Mouse (Mus musculus) midbrain, embryonic 14.5 days (tissue): ENCODE data around the gene Zfp114. TPM values are rescaled to one million over a fixed set of nuclear protein-coding genes. Genes with fewer than 3 reads are reported as not detected.

Experiments used
- ATAC-seq: fragments of 200-750 bp; cut with Nextera tagmentation; 2 replicates; pipeline ENCODE4 v1.8.0; 2017; ENCODE audit warnings: moderate number of reproducible peaks, moderate library complexity; ENCODE audit not compliant: low FRiP score, low TSS enrichment
- DNase-seq: peaks from one replicate; pipeline ENCODE4 v3.0.0-alpha.2; 2015
- H3K27ac ChIP-seq: fragments of 300-500 bp; sonication (generic); replicated peaks from 2 replicates; pipeline ENCODE4 v1.5.1; 2014; ENCODE audit warnings: mild to moderate bottlenecking, low read depth, low read length, moderate library complexity
- H3K27me3 ChIP-seq: fragments of 300-500 bp; sonication (generic); 2 replicates; pipeline ENCODE4 v1.6.1; 2014; ENCODE audit warnings: low read length, control low read depth, mixed read lengths; ENCODE audit not compliant: control insufficient read depth, insufficient read depth
- H3K36me3 ChIP-seq: fragments of 300-500 bp; sonication (generic); 2 replicates; pipeline ENCODE4 v1.6.1; 2014; ENCODE audit warnings: low read length, control low read depth; ENCODE audit not compliant: control insufficient read depth, insufficient read depth
- H3K4me1 ChIP-seq: fragments of 300-500 bp; sonication (generic); 2 replicates; pipeline ENCODE4 v1.6.1; 2014; ENCODE audit warnings: mild to moderate bottlenecking, antibody characterized with exemption, low read length, control low read depth; ENCODE audit not compliant: control insufficient read depth, insufficient read depth
- H3K4me2 ChIP-seq: fragments of 300-500 bp; sonication (generic); 2 replicates; pipeline ENCODE4 v1.6.1; 2014; ENCODE audit warnings: mild to moderate bottlenecking, low read length, moderate library complexity
- H3K4me3 ChIP-seq: fragments of 300-500 bp; sonication (generic); replicated peaks from 2 replicates; pipeline ENCODE4 v1.5.1; 2014; ENCODE audit warnings: low read depth, low read length
- H3K9ac ChIP-seq: fragments of 300-500 bp; sonication (generic); replicated peaks from 2 replicates; pipeline ENCODE4 v1.6.1; 2014; ENCODE audit warnings: mild to moderate bottlenecking, low read length, moderate library complexity
- H3K9me3 ChIP-seq: fragments of 300-500 bp; sonication (generic); 2 replicates; pipeline ENCODE4 v1.6.1; 2016; ENCODE audit warnings: low read length, control low read depth, mixed read lengths; ENCODE audit not compliant: control insufficient read depth
- WGBS: fragments of 180-500 bp; shearing (Covaris S2); extraction: QIAGEN DNeasy Blood & Tissue Kit; methylation state at CpG from one replicate; pipeline ENCODE4 v1.1.7; 2014; 5-methylcytosine and 5-hydroxymethylcytosine counted together
- polyA plus RNA-seq: library from polyadenylated mRNA; unstranded; fragments of >200 nt; fragmentation: Nextera tagmentation; extraction: Ambion mirVana; gene quantifications from 2 replicates; pipeline ENCODE4 v1.2.1, GENCODE M21; 2014

Zfp114 gene
- polyA plus RNA-seq, 1 experiment from 2014 or later: 4.3 TPM

GRCm38 (mm10) chr7:24188901-24189570 is 14.2 kb downstream of the Zfp114 start:
- no peaks in the 10 kb centered on the region for H3K4me1 ChIP-seq
- no peaks in the 10 kb centered on the region for H3K27me3 ChIP-seq
- ATAC-seq: no peak
- H3K27ac ChIP-seq: no peak overlapping the region
- no peak overlapping the region for H3K4me3 ChIP-seq
- 0 out of 2 replicates have a peak, but pooled peaks cover 2% of the 10 kb centered on the region for H3K36me3 ChIP-seq
- WGBS: 70% methylated on average over 4 of the region's 4 CpGs
- no peak for DNase-seq
- H3K9me3 ChIP-seq: no peaks in the 10 kb centered on the region
- no peak overlapping the region for H3K9ac ChIP-seq
- H3K4me2 ChIP-seq: no peak overlapping the region

GRCm38 (mm10) chr7:24189571-24189944 is 14.7 kb downstream of the Zfp114 start:
- Histone ChIP-seq H3K27me3 (no peaks in the 10 kb centered on the region), H3K9me3 (no peaks in the 10 kb centered on the region), H3K9ac (no peak overlapping the region), H3K36me3 (peaks cover 6% of the 10 kb centered on the region; the same call in 1 of the 2 replicates), H3K4me3 (no peak overlapping the region), H3K4me1 (no peaks in the 10 kb centered on the region), H3K27ac (no peak overlapping the region), H3K4me2 (no peak overlapping the region)
- ATAC-seq (no peak), DNase-seq (no peak)
- WGBS: 85% methylated on average over 5 of the region's 5 CpGs

- H3K36me3 ChIP-seq: peaks cover 8% of the 10 kb centered on the region
- 86% methylated on average over 2 of the region's 2 CpGs for WGBS
- H3K27me3 ChIP-seq: no peaks in the 10 kb centered on the region
- H3K4me2 ChIP-seq: no peak overlapping the region
- H3K4me1 ChIP-seq: no peaks in the 10 kb centered on the region
- ATAC-seq: no peak
- DNase-seq: no peak
- no peak overlapping the region for H3K27ac ChIP-seq
- H3K4me3 ChIP-seq: no peak overlapping the region
- H3K9ac ChIP-seq: no peak overlapping the region
- no peaks in the 10 kb centered on the region for H3K9me3 ChIP-seq
Observed at GRCm38 (mm10) chr7:24191361-24191760, 16.5 kb downstream of the Zfp114 start.

- Histone ChIP-seq H3K9me3 (no peaks in the 10 kb centered on the region), H3K4me2 (no peak overlapping the region), H3K36me3 (peaks cover 21% of the 10 kb centered on the region), H3K9ac (no peak overlapping the region), H3K27me3 (no peaks in the 10 kb centered on the region), H3K4me3 (no peak overlapping the region), H3K4me1 (no peaks in the 10 kb centered on the region), H3K27ac (no peak overlapping the region)
- DNase-seq (no peak), ATAC-seq (no peak)
- WGBS: 96% methylated on average over 3 of the region's 3 CpGs
Observed at GRCm38 (mm10) chr7:24193157-24193556, 18.3 kb downstream of the Zfp114 start.

- H3K36me3 ChIP-seq: peaks cover 54% of the 10 kb centered on the region
- no peak overlapping the region for H3K9ac ChIP-seq
- H3K4me1 ChIP-seq: no peaks in the 10 kb centered on the region
- WGBS: 97% methylated on average over 4 of the region's 4 CpGs
- no peaks in the 10 kb centered on the region for H3K27me3 ChIP-seq
- no peak overlapping the region for H3K27ac ChIP-seq
- no peak overlapping the region for H3K4me3 ChIP-seq
- ATAC-seq (no peak), DNase-seq (no peak)
- no peaks in the 10 kb centered on the region for H3K9me3 ChIP-seq
- H3K4me2 ChIP-seq: no peak overlapping the region
Observed at GRCm38 (mm10) chr7:24196961-24197360, 22.1 kb downstream of the Zfp114 start.

GRCm38 (mm10) chr7:24207488-24208261 is 32.8 kb downstream of the Zfp114 start:
- peak overlapping the region; percentile 53 for H3K4me3 ChIP-seq
- no peaks in the 10 kb centered on the region for H3K9me3 ChIP-seq
- H3K4me2 ChIP-seq: peak overlapping the region; percentile 71
- DNase-seq: peak; percentile 92
- H3K27ac ChIP-seq: peak overlapping the region; percentile 58; the same call in 1 of the 2 replicates
- no peaks in the 10 kb centered on the region for H3K27me3 ChIP-seq
- H3K9ac ChIP-seq: peak overlapping the region; percentile 70
- peaks cover 5% of the 10 kb centered on the region; the same call in 1 of the 2 replicates for H3K4me1 ChIP-seq
- ATAC-seq: peak; percentile 88
- WGBS: 15% methylated on average over 24 of the region's 24 CpGs
- H3K36me3 ChIP-seq: peaks cover 17% of the 10 kb centered on the region

GRCm38 (mm10) chr7:24208282-24208886 is 33.5 kb downstream of the Zfp114 start:
- H3K9me3 ChIP-seq: no peaks in the 10 kb centered on the region
- peak overlapping the region; percentile 71 for H3K4me2 ChIP-seq
- H3K36me3 ChIP-seq: peaks cover 13% of the 10 kb centered on the region; the same call in 1 of the 2 replicates
- peak; percentile 62; the same call in 1 of the 2 replicates for ATAC-seq
- H3K9ac ChIP-seq: no peak overlapping the region
- H3K4me3 ChIP-seq: peak overlapping the region; percentile 53
- no peaks in the 10 kb centered on the region for H3K27me3 ChIP-seq
- 60% methylated on average over 7 of the region's 7 CpGs for WGBS
- H3K4me1 ChIP-seq: peaks cover 5% of the 10 kb centered on the region; the same call in 1 of the 2 replicates
- DNase-seq: no peak
- H3K27ac ChIP-seq: no peak overlapping the region

GRCm38 (mm10) chr7:24210296-24210695 is 35.4 kb downstream of the Zfp114 start:
- no peak for DNase-seq
- Histone ChIP-seq H3K9me3 (no peaks in the 10 kb centered on the region), H3K27ac (no peak overlapping the region), H3K27me3 (no peaks in the 10 kb centered on the region), H3K9ac (no peak overlapping the region), H3K4me2 (no peak overlapping the region), H3K36me3 (0 out of 2 replicates have a peak, but pooled peaks cover 7% of the 10 kb centered on the region), H3K4me3 (no peak overlapping the region), H3K4me1 (peaks cover 5% of the 10 kb centered on the region; the same call in 1 of the 2 replicates)
- no peak for ATAC-seq
- 78% methylated on average over 2 of the region's 2 CpGs for WGBS
